Mouse (Mus musculus) hindbrain, embryonic 12.5 days (tissue): ENCODE measurements around the gene Gm5294. TPM values are rescaled to one million over a fixed set of nuclear protein-coding genes. Genes with fewer than 3 reads are reported as not detected.

Experiments
- ATAC-seq: fragments of 200-750 bp; cut with Nextera tagmentation; 2 replicates; pipeline ENCODE4 v1.8.0; 2017; ENCODE audit warnings: moderate TSS enrichment; ENCODE audit not compliant: low FRiP score
- H3K27ac ChIP-seq: fragments of 300-500 bp; sonication (generic); 2 replicates; pipeline ENCODE4 v1.5.1; 2016; ENCODE audit warnings: mild to moderate bottlenecking
- H3K27me3 ChIP-seq: fragments of 300-500 bp; sonication (generic); 2 replicates; pipeline ENCODE4 v1.6.1; 2016; ENCODE audit warnings: mild to moderate bottlenecking
- H3K36me3 ChIP-seq: fragments of 300-500 bp; sonication (generic); 2 replicates; pipeline ENCODE4 v1.6.1; 2016; ENCODE audit warnings: mild to moderate bottlenecking
- H3K4me1 ChIP-seq: fragments of 300-500 bp; sonication (generic); 2 replicates; pipeline ENCODE4 v1.6.1; 2016
- H3K4me2 ChIP-seq: fragments of 300-500 bp; sonication (generic); replicated peaks from 2 replicates; pipeline ENCODE4 v1.6.1; 2016; ENCODE audit warnings: mild to moderate bottlenecking
- H3K4me3 ChIP-seq: fragments of 300-500 bp; sonication (generic); 2 replicates; pipeline ENCODE4 v1.5.1; 2016; ENCODE audit warnings: mild to moderate bottlenecking
- H3K9ac ChIP-seq: fragments of 300-500 bp; sonication (generic); 2 replicates; pipeline ENCODE4 v1.6.1; 2016; ENCODE audit warnings: mild to moderate bottlenecking, moderate library complexity
- H3K9me3 ChIP-seq: fragments of 300-500 bp; sonication (generic); replicated peaks from 2 replicates; pipeline ENCODE4 v1.6.1; 2016; ENCODE audit warnings: mild to moderate bottlenecking
- WGBS: fragments of 180-500 bp; shearing (Covaris S2); methylation state at CpG from one replicate; pipeline ENCODE4 v1.1.7; 2016; 5-methylcytosine and 5-hydroxymethylcytosine counted together
- polyA plus RNA-seq: library from polyadenylated mRNA; unstranded; fragments of >200 nt; fragmentation: Nextera tagmentation; extraction: Ambion mirVana; gene quantifications from 2 replicates; pipeline ENCODE4 v1.2.1, GENCODE M21; 2016

Gm5294 gene
- 0.46 and 0.64 TPM in 2 replicates for polyA plus RNA-seq

DNA sequence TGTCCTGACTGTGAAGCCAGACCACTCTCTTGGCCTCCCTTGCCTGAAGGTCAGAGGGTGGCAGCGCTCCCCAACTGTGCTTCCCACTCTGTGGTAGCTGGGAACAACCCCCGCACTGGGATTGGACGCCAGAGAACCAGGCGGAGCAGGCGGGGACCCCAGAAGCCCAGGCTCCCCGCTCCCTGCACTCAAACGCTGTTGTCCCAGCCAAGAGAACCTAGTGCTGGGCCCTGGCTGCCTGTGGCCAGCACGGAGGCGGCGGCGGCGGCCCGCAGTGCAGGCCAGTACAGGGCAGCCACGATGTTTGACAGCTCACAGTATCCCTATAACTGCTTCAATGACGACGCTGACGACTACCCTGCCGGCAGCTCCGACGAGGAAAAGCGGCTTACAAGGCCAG lies at the start of gene Gm5294:
Gene Gm5294 (plus strand): TSS at position 301 of the 400 bp plus-strand sequence.
- H3K4me2 ChIP-seq = peak within 1 kb of the TSS; percentile 47
- H3K4me1 ChIP-seq = peaks cover 19% of the 10 kb centered on the region
- H3K4me3 ChIP-seq = peak within 1 kb of the TSS; percentile 30
- H3K27ac ChIP-seq = no peak within 1 kb of the TSS
- ATAC-seq = no peak
- 2% methylated on average over 21 of the region's 21 CpGs for WGBS
- no peaks in the 10 kb centered on the region for H3K36me3 ChIP-seq
- H3K27me3 ChIP-seq = peaks cover 60% of the 10 kb centered on the region
- peaks cover 5% of the 10 kb centered on the region; the same call in 1 of the 2 replicates for H3K9me3 ChIP-seq
- H3K9ac ChIP-seq = 0 out of 2 replicates have a peak within 1 kb of the TSS, but pooled peaks have one; percentile 32

DNA sequence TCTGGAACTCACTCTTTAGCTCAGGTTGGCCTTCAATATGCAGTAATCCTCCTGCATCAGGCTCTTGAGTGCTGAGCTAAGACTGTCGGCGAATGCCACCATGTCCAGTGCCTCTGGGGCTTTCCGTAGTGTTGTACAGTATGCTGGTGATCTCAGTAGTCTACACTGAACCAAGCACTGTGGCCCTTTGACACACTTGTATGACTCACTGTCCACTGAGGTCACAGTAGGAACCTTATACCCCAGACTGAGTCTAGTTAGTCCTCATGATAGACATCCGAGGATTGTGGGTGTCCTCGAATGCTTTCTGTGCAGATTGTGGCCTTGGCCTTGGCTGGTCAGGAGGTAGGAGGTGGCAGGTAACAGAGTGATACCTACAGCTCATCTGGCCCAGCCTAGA lies 44.8 kb upstream of the Gm5294 start:
- no peak overlapping the region for H3K27ac ChIP-seq
- H3K4me2 ChIP-seq = no peak overlapping the region
- no peaks in the 10 kb centered on the region for H3K9me3 ChIP-seq
- H3K27me3 ChIP-seq = no peaks in the 10 kb centered on the region
- H3K9ac ChIP-seq = no peak overlapping the region
- no peak for ATAC-seq
- H3K4me3 ChIP-seq = no peak overlapping the region
- peaks cover 27% of the 10 kb centered on the region for H3K4me1 ChIP-seq
- 92% methylated on average over 5 of the region's 5 CpGs for WGBS
- H3K36me3 ChIP-seq = peaks cover 29% of the 10 kb centered on the region

DNA sequence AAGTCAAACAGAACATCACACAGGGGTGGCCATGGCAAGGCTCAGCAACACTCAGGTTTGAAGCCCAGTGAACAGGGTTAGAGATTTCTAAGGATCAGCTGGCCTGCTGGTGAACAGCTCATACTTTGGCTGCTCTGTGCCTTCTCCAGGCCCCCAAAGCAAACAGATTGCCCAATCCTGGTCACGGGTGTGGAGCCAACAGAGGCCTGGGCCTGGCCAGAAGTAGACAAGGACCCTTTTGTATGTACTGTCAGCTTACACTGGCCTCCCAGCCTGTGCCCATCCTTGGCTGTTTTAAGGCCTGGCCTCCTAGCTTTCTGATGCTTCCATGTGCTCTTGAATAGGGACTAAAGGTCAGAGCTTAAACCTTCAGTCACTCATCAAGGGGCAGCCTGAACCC lies 43.5 kb upstream of the Gm5294 start:
- Histone ChIP-seq H3K27ac (no peak overlapping the region), H3K4me3 (no peak overlapping the region), H3K9ac (no peak overlapping the region), H3K27me3 (no peaks in the 10 kb centered on the region), H3K36me3 (peaks cover 26% of the 10 kb centered on the region), H3K4me1 (peaks cover 34% of the 10 kb centered on the region), H3K4me2 (no peak overlapping the region), H3K9me3 (no peaks in the 10 kb centered on the region)
- WGBS = 71% methylated on average over 1 of the region's 1 CpGs
- no peak for ATAC-seq

- Histone ChIP-seq H3K4me3 (no peak overlapping the region), H3K4me1 (peaks cover 44% of the 10 kb centered on the region), H3K27ac (peak overlapping the region; percentile 85), H3K27me3 (no peaks in the 10 kb centered on the region), H3K4me2 (0 out of 2 replicates have a peak overlapping the region, but pooled peaks have one; percentile 2), H3K36me3 (peaks cover 20% of the 10 kb centered on the region; the same call in 1 of the 2 replicates), H3K9me3 (no peaks in the 10 kb centered on the region), H3K9ac (0 out of 2 replicates have a peak overlapping the region, but pooled peaks have one; percentile 9)
- ATAC-seq = peak; percentile 89
- 36% methylated on average over 9 of the region's 9 CpGs for WGBS
Measured at GRCm38 (mm10) chr5:138778731-138779463, 41.0 kb upstream of the Gm5294 start.

GRCm38 (mm10) chr5:138779655-138780054 lies 40.2 kb upstream of the Gm5294 start:
- Histone ChIP-seq H3K9ac (no peak overlapping the region), H3K9me3 (no peaks in the 10 kb centered on the region), H3K4me3 (no peak overlapping the region), H3K27me3 (no peaks in the 10 kb centered on the region), H3K4me2 (no peak overlapping the region), H3K36me3 (peaks cover 24% of the 10 kb centered on the region; the same call in 1 of the 2 replicates), H3K4me1 (peaks cover 46% of the 10 kb centered on the region), H3K27ac (peak overlapping the region; percentile 85)
- no peak for ATAC-seq
- WGBS = 76% methylated on average over 3 of the region's 3 CpGs

GRCm38 (mm10) chr5:138782697-138783096 lies 37.2 kb upstream of the Gm5294 start:
- no peak overlapping the region for H3K9ac ChIP-seq

GRCm38 (mm10) chr5:138783181-138783580 lies 36.7 kb upstream of the Gm5294 start:
- peaks cover 19% of the 10 kb centered on the region; the same call in 1 of the 2 replicates for H3K36me3 ChIP-seq
- ATAC-seq = no peak

More at GRCm38 (mm10) chr5:138782697-138783096, 37.2 kb upstream of the Gm5294 start:
- H3K27me3 ChIP-seq = no peaks in the 10 kb centered on the region
- no peaks in the 10 kb centered on the region for H3K9me3 ChIP-seq
- peaks cover 19% of the 10 kb centered on the region; the same call in 1 of the 2 replicates for H3K36me3 ChIP-seq
- H3K27ac ChIP-seq = no peak overlapping the region; the same call in 1 of the 2 replicates
- H3K4me1 ChIP-seq = peaks cover 44% of the 10 kb centered on the region
- no peak overlapping the region for H3K4me2 ChIP-seq
- 88% methylated on average over 1 of the region's 1 CpGs for WGBS
- ATAC-seq = no peak
- no peak overlapping the region for H3K4me3 ChIP-seq

DNA sequence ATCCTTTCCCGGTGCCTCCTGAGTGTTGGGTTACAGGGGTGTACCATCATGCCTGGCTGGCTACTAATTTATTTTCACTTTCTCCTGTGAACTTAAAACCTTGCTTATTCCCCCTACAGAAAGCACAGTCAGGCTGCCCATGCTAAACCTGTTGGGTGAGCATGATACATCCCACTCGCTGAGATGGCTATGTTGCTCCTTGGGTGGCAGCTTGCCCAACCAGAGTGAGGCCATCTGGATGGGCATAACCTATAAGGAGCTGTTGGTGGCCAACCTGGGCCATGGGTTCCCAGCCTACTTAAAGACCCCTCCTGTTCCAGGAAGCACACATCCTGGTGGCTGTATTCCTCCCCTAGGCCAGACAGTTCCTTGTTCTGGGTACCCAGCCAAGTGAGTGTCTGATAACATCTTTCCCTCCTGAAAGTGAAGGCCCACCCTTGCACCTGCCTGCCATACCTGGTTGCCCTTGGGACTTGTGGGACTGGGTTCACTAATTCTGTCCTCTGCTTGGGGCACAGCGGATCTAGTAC lies 33.8 kb upstream of the Gm5294 start:
- H3K4me1 ChIP-seq = peaks cover 20% of the 10 kb centered on the region
- no peak for ATAC-seq
- WGBS = 83% methylated on average over 3 of the region's 3 CpGs
- H3K36me3 ChIP-seq = peaks cover 20% of the 10 kb centered on the region; the same call in 1 of the 2 replicates
- H3K9ac ChIP-seq = no peak overlapping the region
- H3K4me3 ChIP-seq = no peak overlapping the region
- no peaks in the 10 kb centered on the region for H3K27me3 ChIP-seq
- no peak overlapping the region for H3K27ac ChIP-seq
- H3K4me2 ChIP-seq = no peak overlapping the region
- H3K9me3 ChIP-seq = no peaks in the 10 kb centered on the region

More at GRCm38 (mm10) chr5:138783181-138783580, 36.7 kb upstream of the Gm5294 start:
- no peaks in the 10 kb centered on the region for H3K27me3 ChIP-seq
- WGBS = 85% methylated on average over 8 of the region's 8 CpGs
- no peak overlapping the region for H3K9ac ChIP-seq
- no peak overlapping the region; the same call in 1 of the 2 replicates for H3K27ac ChIP-seq
- no peak overlapping the region for H3K4me3 ChIP-seq
- H3K4me1 ChIP-seq = peaks cover 45% of the 10 kb centered on the region
- H3K9me3 ChIP-seq = no peaks in the 10 kb centered on the region
- H3K4me2 ChIP-seq = no peak overlapping the region

DNA sequence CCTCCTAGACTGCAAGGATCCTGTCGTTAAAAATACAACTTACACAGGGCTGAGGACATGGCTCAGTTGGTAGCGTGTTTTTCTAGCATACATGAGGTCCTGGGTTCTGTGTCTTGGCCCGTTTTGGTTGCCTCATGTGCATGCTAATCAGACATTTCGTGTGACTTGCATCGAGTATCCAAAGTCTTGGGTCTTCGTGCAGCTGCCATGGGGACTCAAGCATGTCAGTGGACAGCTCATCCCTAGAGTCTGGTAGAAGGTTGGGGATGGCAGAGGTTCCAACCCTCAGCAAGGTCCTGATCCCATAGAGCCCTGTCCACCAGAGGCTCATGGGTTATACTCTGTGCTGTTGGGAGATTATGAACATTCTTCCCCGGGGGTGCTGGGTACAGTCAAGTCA lies 32.2 kb upstream of the Gm5294 start:
- no peak for ATAC-seq
- H3K9me3 ChIP-seq = no peaks in the 10 kb centered on the region
- H3K4me3 ChIP-seq = no peak overlapping the region
- 84% methylated on average over 7 of the region's 7 CpGs for WGBS
- no peak overlapping the region for H3K27ac ChIP-seq
- no peak overlapping the region for H3K4me2 ChIP-seq
- H3K36me3 ChIP-seq = peaks cover 24% of the 10 kb centered on the region
- H3K27me3 ChIP-seq = no peaks in the 10 kb centered on the region
- peaks cover 17% of the 10 kb centered on the region for H3K4me1 ChIP-seq
- H3K9ac ChIP-seq = no peak overlapping the region

GRCm38 (mm10) chr5:138788481-138789211 lies 31.2 kb upstream of the Gm5294 start:
- WGBS = 63% methylated on average over 11 of the region's 11 CpGs
- Histone ChIP-seq H3K27ac (no peak overlapping the region), H3K4me3 (no peak overlapping the region), H3K4me1 (peaks cover 11% of the 10 kb centered on the region), H3K9me3 (no peaks in the 10 kb centered on the region), H3K36me3 (peaks cover 34% of the 10 kb centered on the region), H3K4me2 (no peak overlapping the region), H3K9ac (no peak overlapping the region), H3K27me3 (no peaks in the 10 kb centered on the region)
- no peak for ATAC-seq

DNA sequence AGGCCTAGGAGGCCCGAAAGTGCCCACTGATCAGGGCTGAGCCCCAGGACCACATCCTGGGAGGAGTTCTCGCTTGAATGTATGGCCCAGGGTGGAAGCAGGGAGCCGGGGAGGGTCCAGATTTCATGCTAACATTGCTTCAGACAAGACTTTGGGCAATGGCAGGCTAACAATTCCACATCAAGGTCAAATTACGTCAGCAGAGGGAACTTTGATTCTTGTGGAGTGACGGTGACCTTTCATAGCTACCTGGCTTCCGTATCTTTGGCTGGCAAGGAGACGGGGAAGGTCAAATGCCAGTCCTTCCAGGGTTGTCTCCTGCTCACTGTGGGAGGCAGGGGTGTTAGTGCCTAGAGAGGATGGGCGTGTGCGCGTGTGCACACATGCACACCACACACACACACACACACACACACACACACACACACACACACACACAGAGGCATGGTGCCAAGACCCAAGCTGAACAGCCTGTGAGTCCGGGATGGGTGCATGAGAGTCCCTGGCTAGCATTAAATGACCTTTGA lies 28.9 kb upstream of the Gm5294 start:
- H3K27ac ChIP-seq = no peak overlapping the region

More for the DNA sequence above, 28.9 kb upstream of the Gm5294 start:
- Histone ChIP-seq H3K36me3 (peaks cover 51% of the 10 kb centered on the region), H3K9me3 (no peaks in the 10 kb centered on the region), H3K4me3 (no peak overlapping the region), H3K9ac (no peak overlapping the region), H3K27me3 (no peaks in the 10 kb centered on the region), H3K4me1 (peaks cover 8% of the 10 kb centered on the region; the same call in 1 of the 2 replicates), H3K4me2 (no peak overlapping the region)
- no peak for ATAC-seq
- 84% methylated on average over 11 of the region's 11 CpGs for WGBS
